Mouse (Mus musculus): ENCODE measurements around the gene Fcho2.

DNA sequence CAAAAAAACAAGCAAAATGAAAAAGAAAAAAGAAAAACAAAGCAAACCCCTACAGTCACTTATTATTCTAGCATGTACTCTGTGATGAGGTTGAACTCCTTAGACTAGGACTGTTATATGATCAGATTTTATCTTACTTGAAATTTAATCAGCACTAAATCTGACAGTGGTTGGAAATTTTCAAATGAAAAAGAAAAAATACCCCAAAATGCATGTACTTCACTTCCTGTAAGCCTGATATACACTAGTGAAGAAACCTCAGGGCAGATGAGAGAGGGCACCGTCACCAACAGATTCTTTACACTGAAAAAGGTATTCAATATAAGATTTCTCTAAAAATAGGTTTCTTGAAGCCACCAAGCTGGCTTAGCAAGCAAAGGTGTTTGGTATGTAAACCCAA lies 23.6 kb downstream of the Fcho2 start:
- TF ChIP-seq CTCF (IDR thresholded peaks at IDR 0.05; ENCODE audit: low read depth) (no peak), EP300 (IDR thresholded peaks at IDR 0.05; ENCODE audit: low read depth) (no peak)
